Mouse (Mus musculus) kidney, adult 9 months (tissue): ENCODE data around the gene Gm12394.
"Not testable (repeated sequence)": the region's sequence is repeated elsewhere in the genome, so short reads cannot be mapped to it uniquely, and the experiment has no call there.

Experiments used
- DNase-seq: peaks from one replicate; pipeline ENCODE4 v3.0.0; 2022

Gene Gm12394

GRCm38 (mm10) chr4:42856671-42857070 lies at the start of gene Gm12394:
Gm12394 (minus strand) TSS chr4:42856771.
- not testable (repeated sequence) for DNase-seq

GRCm38 (mm10) chr4:42904966-42905365 lies 48.4 kb upstream of the Gm12394 start:
- no peak for DNase-seq

- DNase-seq: no peak
Observed at GRCm38 (mm10) chr4:42904523-42904922, 48.0 kb upstream of the Gm12394 start.

GRCm38 (mm10) chr4:42903942-42904341 lies 47.4 kb upstream of the Gm12394 start:
- no peak for DNase-seq

GRCm38 (mm10) chr4:42902730-42903129 lies 46.2 kb upstream of the Gm12394 start:
- no peak for DNase-seq

- no peak for DNase-seq
Observed at GRCm38 (mm10) chr4:42902174-42902573, 45.6 kb upstream of the Gm12394 start.

- no peak for DNase-seq
Observed at GRCm38 (mm10) chr4:42900878-42901277, 44.3 kb upstream of the Gm12394 start.

- no peak for DNase-seq
Observed at GRCm38 (mm10) chr4:42898914-42899313, 42.3 kb upstream of the Gm12394 start.

GRCm38 (mm10) chr4:42895118-42895517 lies 38.5 kb upstream of the Gm12394 start:
- no peak for DNase-seq

- no peak for DNase-seq
Observed at GRCm38 (mm10) chr4:42891176-42891575, 34.6 kb upstream of the Gm12394 start.

- DNase-seq: no peak
Observed at GRCm38 (mm10) chr4:42888806-42889205, 32.2 kb upstream of the Gm12394 start.

- no peak for DNase-seq
Observed at GRCm38 (mm10) chr4:42886926-42887325, 30.4 kb upstream of the Gm12394 start.

- DNase-seq: no peak
Observed at GRCm38 (mm10) chr4:42880677-42880948, 24.0 kb upstream of the Gm12394 start.

GRCm38 (mm10) chr4:42879829-42880676 lies 23.5 kb upstream of the Gm12394 start:
- no peak for DNase-seq

GRCm38 (mm10) chr4:42877657-42878056 lies 21.1 kb upstream of the Gm12394 start:
- DNase-seq: no peak

GRCm38 (mm10) chr4:42876586-42877291 lies 20.2 kb upstream of the Gm12394 start:
- peak; percentile 72 for DNase-seq

- DNase-seq: no peak
Observed at GRCm38 (mm10) chr4:42874134-42874533, 17.6 kb upstream of the Gm12394 start, which contains the start of gene Fam205c. Fam205c (minus strand) TSS chr4:42874234.

GRCm38 (mm10) chr4:42872746-42873435 lies 16.3 kb upstream of the Gm12394 start:
- DNase-seq: peak; percentile 13

GRCm38 (mm10) chr4:42872151-42872550 lies 15.6 kb upstream of the Gm12394 start:
- DNase-seq: no peak

- DNase-seq: no peak
Observed at GRCm38 (mm10) chr4:42870748-42871147, 14.2 kb upstream of the Gm12394 start.

GRCm38 (mm10) chr4:42868193-42868592 lies 11.6 kb upstream of the Gm12394 start:
- DNase-seq: no peak

GRCm38 (mm10) chr4:42867390-42867789 lies 10.8 kb upstream of the Gm12394 start:
- DNase-seq: no peak

GRCm38 (mm10) chr4:42863487-42863886 lies 6.9 kb upstream of the Gm12394 start:
- DNase-seq: not testable (repeated sequence)

- DNase-seq: not testable (repeated sequence)
Observed at GRCm38 (mm10) chr4:42860483-42860882, 3.9 kb upstream of the Gm12394 start.
